Mouse (Mus musculus) erythroblast, embryonic 14.5 days (primary cell): Measurements from ENCODE around the gene Rnf115.

ENCODE experiments used
- GATA1 ChIP-seq: IDR thresholded peaks from 2 replicates; pipeline ENCODE4 v1.6.1; 2012; ENCODE audit warnings: low read length, inconsistent platforms, mixed read lengths
- TAL1 ChIP-seq: IDR thresholded peaks from 3 replicates; pipeline ENCODE4 v1.6.1; 2012; ENCODE audit warnings: low read length, inconsistent platforms, mixed read lengths

GRCm38 (mm10) chr3:96823701-96824100, 96.2 kb downstream of the Rnf115 start:
- TF ChIP-seq GATA1 = no peak
- TF ChIP-seq TAL1 = no peak
